Mouse (Mus musculus): ENCODE measurements at regions not wholly inside any gene's neighbourhood (a gene's known extent, or its start where the extent isn't known, plus 50 kb on each side); places are given as distances from the start of the nearest gene placed in this dataset.
A peak's percentile ranks its signal among the peaks of the same experiment; 100 is the strongest.

DNA sequence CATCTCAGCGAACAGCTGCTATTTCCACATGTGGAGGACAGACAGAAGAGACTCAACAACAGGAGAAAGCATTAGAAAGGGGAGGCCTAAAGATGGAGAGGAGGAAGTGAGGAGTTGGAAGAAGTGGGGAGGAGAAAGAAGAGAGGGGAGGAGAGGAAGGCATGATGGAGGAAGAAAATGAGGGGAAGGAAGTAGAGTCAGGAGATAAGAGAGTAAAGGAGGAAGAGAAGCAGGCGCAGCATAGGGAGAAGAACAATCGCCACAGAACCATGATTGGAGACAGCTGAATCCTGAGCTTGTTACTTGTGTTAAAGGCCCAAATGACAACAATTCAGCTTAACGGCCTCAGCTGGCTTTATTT lies 74.8 kb upstream of the Bmp2k start:
- Histone ChIP-seq H3K4me3 (ENCODE audit: low read depth, low read length) (no peak overlapping the region), H3K4me2 (ENCODE audit: low read depth, low read length) (no peak overlapping the region), H3K27ac (replicated peaks; ENCODE audit: low read depth, low read length) (peak overlapping the region; percentile 25; the same call in 1 of the 2 replicates), H3K36me3 (ENCODE audit: control insufficient read depth, insufficient read depth, low read length) (no peaks in the 10 kb centered on the region), H3K9me3 (ENCODE audit: control insufficient read depth, low read length) (no peaks in the 10 kb centered on the region), H3K9ac (ENCODE audit: low read depth, low read length) (no peak overlapping the region), H3K4me1 (ENCODE audit: control insufficient read depth, insufficient read depth, low read length) (no peaks in the 10 kb centered on the region), H3K27me3 (replicated peaks; ENCODE audit: control insufficient read depth, insufficient read depth, low read length) (no peaks in the 10 kb centered on the region)
- ATAC-seq (ENCODE audit: low read depth) = no peak
- 65% methylated on average over 4 of the region's 4 CpGs for WGBS
- DNase-seq (ENCODE audit: low spot score) = no peak

GRCm38 (mm10) chr5:96923526-96923925 lies 74.0 kb upstream of the Bmp2k start:
- H3K9ac ChIP-seq (ENCODE audit: low read depth, low read length) = no peak overlapping the region
- H3K27me3 ChIP-seq (replicated peaks; ENCODE audit: control insufficient read depth, insufficient read depth, low read length) = no peaks in the 10 kb centered on the region
- no peaks in the 10 kb centered on the region for H3K36me3 ChIP-seq (ENCODE audit: control insufficient read depth, insufficient read depth, low read length)
- H3K9me3 ChIP-seq (ENCODE audit: control insufficient read depth, low read length) = no peaks in the 10 kb centered on the region
- ATAC-seq (ENCODE audit: low read depth) (no peak), DNase-seq (ENCODE audit: low spot score) (no peak)
- H3K27ac ChIP-seq (replicated peaks; ENCODE audit: low read depth, low read length) = peak overlapping the region; percentile 25; the same call in 1 of the 2 replicates
- no peak overlapping the region for H3K4me3 ChIP-seq (ENCODE audit: low read depth, low read length)
- no peak overlapping the region for H3K4me2 ChIP-seq (ENCODE audit: low read depth, low read length)
- 93% methylated on average over 1 of the region's 1 CpGs for WGBS
- no peaks in the 10 kb centered on the region for H3K4me1 ChIP-seq (ENCODE audit: control insufficient read depth, insufficient read depth, low read length)

DNA sequence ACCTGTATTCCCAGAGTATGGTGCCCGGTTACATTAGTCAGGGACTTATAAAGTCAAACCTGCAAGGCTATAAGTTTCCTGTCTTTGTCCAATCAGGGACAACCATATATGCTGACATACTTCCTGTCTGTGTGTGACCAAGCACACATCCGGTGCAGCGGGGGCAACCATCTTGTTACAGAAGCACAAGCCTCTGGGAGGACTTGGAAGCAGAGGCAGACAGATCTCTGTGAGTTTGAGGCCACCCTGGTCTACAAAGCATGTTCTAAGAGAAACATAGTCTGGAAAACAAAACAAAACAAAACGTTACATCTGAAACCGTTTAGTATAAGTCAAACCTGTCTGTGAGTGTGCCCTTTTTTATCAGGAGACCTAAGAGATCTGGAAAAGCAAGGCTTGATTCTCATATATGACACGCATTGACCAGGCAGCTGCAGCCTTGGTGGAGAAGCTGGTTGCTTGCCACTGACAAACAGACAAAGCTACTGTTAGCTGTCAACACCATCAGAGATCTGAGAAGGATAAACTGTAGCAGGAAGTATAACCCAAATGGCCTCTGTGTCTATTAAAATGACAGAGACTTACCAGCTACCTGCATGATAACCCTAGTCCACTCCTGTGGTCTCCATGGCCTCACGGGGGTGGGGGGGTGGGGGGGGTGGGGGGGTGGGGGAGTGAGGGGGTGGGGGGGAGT lies 72.6 kb upstream of the Bmp2k start:
- no peak overlapping the region for H3K27ac ChIP-seq (replicated peaks; ENCODE audit: low read depth, low read length)
- H3K4me1 ChIP-seq (ENCODE audit: control insufficient read depth, insufficient read depth, low read length) = no peaks in the 10 kb centered on the region
- no peak overlapping the region for H3K4me3 ChIP-seq (ENCODE audit: low read depth, low read length)
- no peaks in the 10 kb centered on the region for H3K36me3 ChIP-seq (ENCODE audit: control insufficient read depth, insufficient read depth, low read length)
- ATAC-seq (ENCODE audit: low read depth) = no peak
- DNase-seq (ENCODE audit: low spot score) = no peak
- no peak overlapping the region for H3K4me2 ChIP-seq (ENCODE audit: low read depth, low read length)
- 82% methylated on average over 6 of the region's 7 CpGs for WGBS
- H3K9me3 ChIP-seq (ENCODE audit: control insufficient read depth, low read length) = no peaks in the 10 kb centered on the region
- H3K9ac ChIP-seq (ENCODE audit: low read depth, low read length) = no peak overlapping the region
- H3K27me3 ChIP-seq (replicated peaks; ENCODE audit: control insufficient read depth, insufficient read depth, low read length) = no peaks in the 10 kb centered on the region

GRCm38 (mm10) chr5:96925943-96926342 lies 71.5 kb upstream of the Bmp2k start:
- Histone ChIP-seq H3K9me3 (ENCODE audit: control insufficient read depth, low read length) (no peaks in the 10 kb centered on the region), H3K4me1 (ENCODE audit: control insufficient read depth, insufficient read depth, low read length) (no peaks in the 10 kb centered on the region), H3K27me3 (replicated peaks; ENCODE audit: control insufficient read depth, insufficient read depth, low read length) (no peaks in the 10 kb centered on the region), H3K9ac (ENCODE audit: low read depth, low read length) (no peak overlapping the region), H3K36me3 (ENCODE audit: control insufficient read depth, insufficient read depth, low read length) (no peaks in the 10 kb centered on the region), H3K27ac (replicated peaks; ENCODE audit: low read depth, low read length) (no peak overlapping the region), H3K4me2 (ENCODE audit: low read depth, low read length) (no peak overlapping the region), H3K4me3 (ENCODE audit: low read depth, low read length) (no peak overlapping the region)
- no peak; the same call in 1 of the 2 replicates for ATAC-seq (ENCODE audit: low read depth)
- 31% methylated on average over 2 of the region's 2 CpGs for WGBS
- no peak for DNase-seq (ENCODE audit: low spot score)

GRCm38 (mm10) chr5:96931091-96931490 lies 66.4 kb upstream of the Bmp2k start:
- ATAC-seq (ENCODE audit: low read depth) (no peak), DNase-seq (ENCODE audit: low spot score) (no peak)
- Histone ChIP-seq H3K27ac (replicated peaks; ENCODE audit: low read depth, low read length) (no peak overlapping the region), H3K9me3 (ENCODE audit: control insufficient read depth, low read length) (no peaks in the 10 kb centered on the region), H3K4me3 (ENCODE audit: low read depth, low read length) (no peak overlapping the region), H3K36me3 (ENCODE audit: control insufficient read depth, insufficient read depth, low read length) (no peaks in the 10 kb centered on the region), H3K9ac (ENCODE audit: low read depth, low read length) (no peak overlapping the region), H3K4me2 (ENCODE audit: low read depth, low read length) (no peak overlapping the region), H3K27me3 (replicated peaks; ENCODE audit: control insufficient read depth, insufficient read depth, low read length) (no peaks in the 10 kb centered on the region), H3K4me1 (ENCODE audit: control insufficient read depth, insufficient read depth, low read length) (no peaks in the 10 kb centered on the region)
- WGBS = 56% methylated on average over 2 of the region's 2 CpGs

- WGBS = 64% methylated on average over 4 of the region's 4 CpGs
- Histone ChIP-seq H3K27me3 (replicated peaks; ENCODE audit: control insufficient read depth, insufficient read depth, low read length) (no peaks in the 10 kb centered on the region), H3K27ac (replicated peaks; ENCODE audit: low read depth, low read length) (no peak overlapping the region), H3K4me1 (ENCODE audit: control insufficient read depth, insufficient read depth, low read length) (no peaks in the 10 kb centered on the region), H3K36me3 (ENCODE audit: control insufficient read depth, insufficient read depth, low read length) (no peaks in the 10 kb centered on the region), H3K9ac (ENCODE audit: low read depth, low read length) (no peak overlapping the region), H3K9me3 (ENCODE audit: control insufficient read depth, low read length) (no peaks in the 10 kb centered on the region), H3K4me3 (ENCODE audit: low read depth, low read length) (no peak overlapping the region), H3K4me2 (ENCODE audit: low read depth, low read length) (no peak overlapping the region)
- DNase-seq (ENCODE audit: low spot score) (no peak), ATAC-seq (ENCODE audit: low read depth) (no peak)
Measured at GRCm38 (mm10) chr5:96931576-96932152, 65.8 kb upstream of the Bmp2k start.

DNA sequence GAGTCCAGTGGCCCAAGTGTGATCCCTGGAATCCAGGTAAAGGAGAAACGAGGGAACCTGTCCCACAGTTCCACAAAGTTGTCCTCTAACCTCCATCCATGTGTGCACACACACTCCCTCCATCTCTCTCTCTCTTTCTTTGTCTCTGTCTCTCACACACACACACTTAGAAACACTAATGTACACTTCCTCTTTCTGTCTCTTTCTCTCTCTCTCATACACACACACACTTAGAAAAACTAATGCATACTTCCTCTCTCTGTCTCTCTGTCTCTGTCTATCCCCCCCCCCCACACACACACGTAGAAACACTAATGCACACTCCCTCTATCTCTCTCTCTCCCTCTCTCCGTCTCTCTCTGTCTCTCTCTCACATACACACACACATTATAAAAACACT lies 61.2 kb upstream of the Bmp2k start:
- H3K9me3 ChIP-seq (ENCODE audit: control insufficient read depth, low read length) = no peaks in the 10 kb centered on the region
- 78% methylated on average over 3 of the region's 3 CpGs for WGBS
- H3K27me3 ChIP-seq (replicated peaks; ENCODE audit: control insufficient read depth, insufficient read depth, low read length) = no peaks in the 10 kb centered on the region
- H3K4me2 ChIP-seq (ENCODE audit: low read depth, low read length) = no peak overlapping the region
- peaks cover 3% of the 10 kb centered on the region; the same call in 1 of the 2 replicates for H3K4me1 ChIP-seq (ENCODE audit: control insufficient read depth, insufficient read depth, low read length)
- H3K9ac ChIP-seq (ENCODE audit: low read depth, low read length) = no peak overlapping the region
- ATAC-seq (ENCODE audit: low read depth) (no peak), DNase-seq (ENCODE audit: low spot score) (no peak)
- no peak overlapping the region for H3K4me3 ChIP-seq (ENCODE audit: low read depth, low read length)
- no peak overlapping the region for H3K27ac ChIP-seq (replicated peaks; ENCODE audit: low read depth, low read length)
- H3K36me3 ChIP-seq (ENCODE audit: control insufficient read depth, insufficient read depth, low read length) = no peaks in the 10 kb centered on the region

DNA sequence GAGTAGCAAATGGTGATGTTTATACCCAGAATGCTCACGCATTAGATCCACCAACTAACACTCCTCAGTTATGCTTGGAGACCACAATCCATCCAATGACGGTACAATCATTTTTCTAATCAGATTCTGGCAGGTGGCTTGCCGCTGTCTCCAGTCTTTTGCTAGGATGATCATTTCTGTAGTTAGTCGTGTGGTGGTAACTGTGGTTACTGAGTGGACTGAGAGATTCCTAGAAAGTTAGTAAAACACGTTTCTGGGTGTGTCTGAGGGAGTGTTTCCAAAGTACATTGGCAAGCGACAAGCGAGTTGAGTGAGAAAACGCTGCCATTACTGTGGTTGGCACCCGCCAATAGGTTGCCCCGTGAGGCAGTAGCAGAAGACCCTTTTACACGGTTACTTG lies 58.8 kb upstream of the Bmp2k start:
- H3K4me1 ChIP-seq (ENCODE audit: control insufficient read depth, insufficient read depth, low read length) = peaks cover 4% of the 10 kb centered on the region; the same call in 1 of the 2 replicates
- no peak overlapping the region for H3K4me2 ChIP-seq (ENCODE audit: low read depth, low read length)
- H3K27me3 ChIP-seq (replicated peaks; ENCODE audit: control insufficient read depth, insufficient read depth, low read length) = no peaks in the 10 kb centered on the region
- 77% methylated on average over 11 of the region's 11 CpGs for WGBS
- H3K36me3 ChIP-seq (ENCODE audit: control insufficient read depth, insufficient read depth, low read length) = no peaks in the 10 kb centered on the region
- no peak overlapping the region for H3K4me3 ChIP-seq (ENCODE audit: low read depth, low read length)
- H3K9me3 ChIP-seq (ENCODE audit: control insufficient read depth, low read length) = no peaks in the 10 kb centered on the region
- H3K9ac ChIP-seq (ENCODE audit: low read depth, low read length) = no peak overlapping the region
- ATAC-seq (ENCODE audit: low read depth) (no peak), DNase-seq (ENCODE audit: low spot score) (no peak)
- no peak overlapping the region for H3K27ac ChIP-seq (replicated peaks; ENCODE audit: low read depth, low read length)

DNA sequence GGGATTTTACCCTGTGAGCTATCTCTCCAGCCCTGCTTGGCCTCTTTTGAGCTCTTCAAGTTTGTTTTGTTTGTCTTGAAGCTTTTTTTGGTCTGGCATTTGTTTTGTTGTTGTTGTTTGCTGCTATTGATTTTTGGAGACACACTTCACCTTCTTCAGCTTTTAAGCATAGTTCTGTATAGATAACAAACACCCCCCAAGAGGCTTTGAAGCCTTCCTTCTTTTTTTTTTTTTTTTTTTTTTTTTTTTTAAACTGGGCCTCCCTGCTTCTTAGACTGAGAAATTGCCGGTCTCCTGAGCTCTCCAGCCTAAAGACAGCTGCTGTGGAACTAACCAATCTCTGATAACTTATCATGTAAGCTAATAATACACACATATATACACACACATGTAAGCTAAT lies 58.2 kb upstream of the Bmp2k start:
- Histone ChIP-seq H3K9me3 (ENCODE audit: control insufficient read depth, low read length) (no peaks in the 10 kb centered on the region), H3K4me1 (ENCODE audit: control insufficient read depth, insufficient read depth, low read length) (peaks cover 4% of the 10 kb centered on the region; the same call in 1 of the 2 replicates), H3K4me2 (ENCODE audit: low read depth, low read length) (no peak overlapping the region), H3K27me3 (replicated peaks; ENCODE audit: control insufficient read depth, insufficient read depth, low read length) (no peaks in the 10 kb centered on the region), H3K27ac (replicated peaks; ENCODE audit: low read depth, low read length) (no peak overlapping the region), H3K36me3 (ENCODE audit: control insufficient read depth, insufficient read depth, low read length) (no peaks in the 10 kb centered on the region), H3K4me3 (ENCODE audit: low read depth, low read length) (no peak overlapping the region), H3K9ac (ENCODE audit: low read depth, low read length) (no peak overlapping the region)
- ATAC-seq (ENCODE audit: low read depth) (no peak), DNase-seq (ENCODE audit: low spot score) (no peak)
- WGBS = 56% methylated on average over 1 of the region's 1 CpGs

Measured in embryonic facial prominence, embryonic 14.5 days (tissue).